Mouse (Mus musculus) skeletal muscle tissue, postnatal 0 days (tissue): ENCODE results near the gene Gal. TPM values are rescaled to one million over a fixed set of nuclear protein-coding genes. Genes with fewer than 3 reads are reported as not detected.

Source experiments
- polyA plus RNA-seq: library from polyadenylated mRNA; unstranded; fragments of >200 nt; fragmentation: Nextera tagmentation; extraction: Ambion mirVana; gene quantifications from 2 replicates; pipeline ENCODE4 v1.2.1, GENCODE M21; 2015

Gene Gal
- 0.28 TPM in 1 of 2 replicates, not detected in the other for polyA plus RNA-seq

DNA sequence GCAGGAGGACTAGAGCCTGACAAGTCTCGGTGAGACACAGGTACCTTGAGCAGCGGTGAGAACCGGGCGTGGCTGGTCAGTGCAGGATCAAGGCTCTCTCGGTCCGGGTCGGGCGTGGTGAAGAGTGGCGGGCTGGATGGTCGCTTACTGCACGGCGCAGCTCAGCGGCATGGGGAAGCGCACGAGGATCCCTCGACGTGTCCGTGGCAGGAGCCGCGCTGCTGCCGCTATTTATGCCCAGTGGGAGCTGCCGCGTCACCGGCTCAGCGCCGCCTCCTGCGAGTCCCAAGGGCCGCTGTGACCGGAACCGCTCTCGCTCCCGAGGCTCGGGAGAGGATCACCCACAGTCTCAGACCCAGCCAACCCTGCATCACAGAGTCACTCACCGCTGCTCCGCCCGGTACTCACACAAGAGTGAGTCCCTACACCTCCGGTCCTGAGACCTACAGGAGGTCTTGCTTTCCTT lies at the start of gene Gal:
Gene Gal, minus strand, starts transcription at position 277 of the 466 bp plus-strand sequence.

DNA sequence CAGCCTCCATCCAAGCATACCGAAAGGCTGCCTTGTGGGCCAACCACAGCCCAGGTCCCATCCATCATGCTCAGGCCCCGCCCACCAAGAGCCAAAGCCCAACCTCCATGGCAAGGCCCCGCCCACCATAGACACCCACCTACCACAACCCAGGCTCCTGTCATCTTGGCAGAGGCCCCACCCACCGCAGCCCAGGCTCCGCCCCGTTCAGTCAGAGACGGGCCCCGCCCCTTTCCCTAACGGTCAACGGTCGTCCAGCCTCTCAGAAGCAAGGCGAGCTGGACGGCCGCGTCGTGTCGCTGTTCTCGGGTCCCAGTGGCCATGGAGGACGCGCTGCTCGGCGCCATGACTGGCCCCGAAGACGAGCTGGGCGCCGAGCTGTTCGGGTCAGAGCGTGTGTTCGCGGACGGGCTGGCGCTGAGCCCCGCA lies 25.7 kb downstream of the Gal start, which contains the start of gene Tesmin:
Gene Tesmin, plus strand, starts transcription at position 229 of the 429 bp plus-strand sequence.

Other genes with a start within 250 kb of the Gal start
- 98.9 and 105 TPM in 2 replicates for gene Mrpl21, start 131.6 kb downstream of the Gal start, polyA plus RNA-seq
- gene Ighmbp2, start 131.5 kb downstream of the Gal start, polyA plus RNA-seq = 4.0 and 4.3 TPM in 2 replicates
- 16.9 and 18.2 TPM in 2 replicates for gene Cpt1a, start 92.2 kb downstream of the Gal start, polyA plus RNA-seq
- gene Tesmin, start 25.7 kb downstream of the Gal start, polyA plus RNA-seq = 0.57 and 0.68 TPM in 2 replicates
- gene Ppp6r3, start 161.2 kb upstream of the Gal start, polyA plus RNA-seq = 24.3 and 25.4 TPM in 2 replicates